Mouse (Mus musculus) layer of hippocampus, adult 8-10 months (tissue): ENCODE data around the gene Commd7. TPM values are rescaled to one million over a fixed set of nuclear protein-coding genes. Genes with fewer than 3 reads are reported as not detected.
A peak's percentile ranks its signal among the peaks of the same experiment; 100 is the strongest.

Experiments
- DNase-seq, 2 experiments: peaks; one replicate each; pipeline ENCODE4 v3.0.0; 2022; ENCODE audit warnings: low spot score in 2 of 2
- total RNA-seq, 4 experiments: library from RNA; stranded (reverse); gene quantifications; 2 replicates each; pipeline ENCODE4 v1.2.4; 2022

Gene Commd7
- total RNA-seq, 4 experiments from 2014 or later = 26.1 to 35.8 (median 29.9) TPM

GRCm38 (mm10) chr2:153622449-153622848, 10.1 kb downstream of the Commd7 start:
- DNase-seq = no peak

- no peak for DNase-seq
Observed at GRCm38 (mm10) chr2:153618889-153619288, 13.7 kb downstream of the Commd7 start.

- DNase-seq = no peak
Observed at GRCm38 (mm10) chr2:153618439-153618838, 14.1 kb downstream of the Commd7 start.

GRCm38 (mm10) chr2:153616893-153617292, 15.7 kb downstream of the Commd7 start:
- DNase-seq = no peak

- DNase-seq = no peak
Observed at GRCm38 (mm10) chr2:153612594-153613281, 19.8 kb downstream of the Commd7 start.

GRCm38 (mm10) chr2:153611743-153612142, 20.8 kb downstream of the Commd7 start:
- DNase-seq = no peak

- no peak for DNase-seq
Observed at GRCm38 (mm10) chr2:153611241-153611630, 21.3 kb downstream of the Commd7 start.

- DNase-seq = no peak
Observed at GRCm38 (mm10) chr2:153610426-153611240, 21.9 kb downstream of the Commd7 start.

GRCm38 (mm10) chr2:153609548-153609947, 23.0 kb downstream of the Commd7 start:
- DNase-seq = peak; percentile 79 to 86

GRCm38 (mm10) chr2:153609058-153609457, 23.5 kb downstream of the Commd7 start:
- no peak for DNase-seq

GRCm38 (mm10) chr2:153607870-153608515, 24.6 kb downstream of the Commd7 start:
- DNase-seq = no peak

- DNase-seq = no peak
Observed at GRCm38 (mm10) chr2:153606421-153606820, 26.2 kb downstream of the Commd7 start.

GRCm38 (mm10) chr2:153603724-153604123, 28.9 kb downstream of the Commd7 start:
- no peak for DNase-seq

GRCm38 (mm10) chr2:153600667-153601648, 31.6 kb downstream of the Commd7 start:
- no peak for DNase-seq

GRCm38 (mm10) chr2:153600021-153600666, 32.4 kb downstream of the Commd7 start:
- DNase-seq = peak in 1 of 2 experiments; percentile 28

GRCm38 (mm10) chr2:153597626-153598025, 35.0 kb downstream of the Commd7 start:
- DNase-seq = no peak

GRCm38 (mm10) chr2:153597014-153597413, 35.6 kb downstream of the Commd7 start:
- no peak for DNase-seq

GRCm38 (mm10) chr2:153594998-153595397, 37.6 kb downstream of the Commd7 start:
- no peak for DNase-seq

GRCm38 (mm10) chr2:153593186-153593585, 39.4 kb downstream of the Commd7 start:
- no peak for DNase-seq
